Mouse (Mus musculus): ENCODE measurements around the gene Fam160a1. TPM values are rescaled to one million over a fixed set of nuclear protein-coding genes. Genes with fewer than 3 reads are reported as not detected.
A peak's percentile ranks its signal among the peaks of the same experiment; 100 is the strongest.

Fam160a1 gene
- polyA plus RNA-seq, 1 experiment from 2014 or later: 0.60 TPM

DNA sequence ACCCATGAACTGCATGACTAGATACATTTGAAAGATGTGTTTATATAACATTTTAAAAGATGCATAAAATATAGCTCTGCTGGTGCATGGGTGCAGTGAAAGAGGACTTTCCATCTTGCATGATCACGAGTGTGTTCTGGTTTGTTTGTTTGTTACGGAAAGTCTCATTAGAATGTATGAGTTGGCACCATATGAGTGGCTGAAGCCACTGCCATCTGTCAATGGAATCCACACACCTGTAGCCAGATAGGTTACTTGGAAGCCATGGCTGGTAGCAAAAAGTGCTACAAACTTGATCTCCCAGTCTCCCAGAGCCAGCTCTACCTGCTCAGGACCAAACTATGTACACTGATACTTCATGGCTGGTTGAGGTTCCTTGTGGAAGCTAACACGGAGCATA, 161.6 kb downstream of the Fam160a1 start:
- Histone ChIP-seq H3K27me3 (replicated peaks; ENCODE audit: control insufficient read depth, insufficient read depth, low read length) (no peaks in the 10 kb centered on the region), H3K9me3 (ENCODE audit: control insufficient read depth, low read length) (no peaks in the 10 kb centered on the region), H3K27ac (ENCODE audit: low read depth, low read length) (no peak overlapping the region), H3K36me3 (ENCODE audit: control insufficient read depth, insufficient read depth, low read length) (no peaks in the 10 kb centered on the region), H3K4me3 (ENCODE audit: low read depth, low read length) (no peak overlapping the region), H3K4me1 (replicated peaks; ENCODE audit: control insufficient read depth, insufficient read depth, low read length) (peaks cover 8% of the 10 kb centered on the region; the same call in 1 of the 2 replicates), H3K4me2 (no peak overlapping the region), H3K9ac (ENCODE audit: low read depth, low read length) (no peak overlapping the region)
- DNase-seq (ENCODE audit: low spot score) (no peak), ATAC-seq (replicated peaks; ENCODE audit: low FRiP score) (no peak)
- WGBS: 92% methylated on average over 3 of the region's 3 CpGs

DNA sequence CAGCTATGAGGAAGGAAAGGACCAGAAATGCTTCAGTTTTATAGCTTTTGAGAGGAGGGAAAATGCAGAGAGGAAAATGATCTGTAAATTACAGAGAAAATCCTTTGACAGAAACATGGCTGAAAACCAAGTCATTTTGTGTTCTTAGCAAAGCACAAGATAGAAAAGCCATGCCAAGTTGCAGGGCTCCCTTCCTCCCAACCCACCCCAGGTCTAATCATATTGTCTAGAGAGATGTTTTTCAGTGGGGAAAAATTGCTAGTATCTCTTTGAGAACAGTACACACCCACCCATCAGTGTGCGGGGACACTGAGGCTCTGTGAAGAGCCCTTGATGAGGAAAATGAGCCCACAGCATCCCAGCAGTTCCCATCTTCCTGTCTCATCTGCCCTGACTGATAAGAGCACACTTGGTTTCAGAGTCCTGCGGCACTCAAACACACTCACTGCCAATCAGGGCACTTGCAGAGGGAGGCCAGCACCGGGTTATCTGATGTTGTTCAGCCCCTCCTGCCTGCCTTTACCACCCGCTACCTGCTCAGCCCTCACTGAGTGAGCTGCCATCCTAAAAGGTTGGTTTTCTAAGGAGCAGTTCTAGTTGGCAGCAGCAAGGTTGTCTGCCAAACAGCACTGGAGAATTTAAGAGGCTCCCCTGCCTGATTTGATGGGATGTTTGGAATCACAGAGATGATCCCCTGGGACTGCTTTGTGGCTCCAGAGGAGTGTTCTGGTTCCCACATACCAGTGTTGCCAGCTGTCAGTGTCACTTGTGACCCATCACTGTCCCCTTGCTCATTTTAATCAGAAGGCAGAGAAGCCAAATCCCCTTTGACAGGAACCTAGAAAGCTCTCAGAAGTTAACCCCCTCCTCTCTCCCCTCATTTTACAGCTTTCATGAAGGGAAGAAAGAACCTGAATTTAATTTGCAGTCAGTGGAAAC, 164.1 kb downstream of the Fam160a1 start:
- Histone ChIP-seq H3K36me3 (ENCODE audit: control insufficient read depth, insufficient read depth, low read length) (no peaks in the 10 kb centered on the region), H3K4me3 (ENCODE audit: low read depth, low read length) (no peak overlapping the region), H3K4me1 (replicated peaks; ENCODE audit: control insufficient read depth, insufficient read depth, low read length) (peaks cover 8% of the 10 kb centered on the region; the same call in 1 of the 2 replicates), H3K9me3 (ENCODE audit: control insufficient read depth, low read length) (no peaks in the 10 kb centered on the region), H3K27ac (ENCODE audit: low read depth, low read length) (no peak overlapping the region), H3K4me2 (no peak overlapping the region), H3K9ac (ENCODE audit: low read depth, low read length) (no peak overlapping the region), H3K27me3 (replicated peaks; ENCODE audit: control insufficient read depth, insufficient read depth, low read length) (no peaks in the 10 kb centered on the region)
- 37% methylated on average over 4 of the region's 4 CpGs for WGBS
- ATAC-seq (replicated peaks; ENCODE audit: low FRiP score) (peak; percentile 51; the same call in 1 of the 2 replicates), DNase-seq (ENCODE audit: low spot score) (no peak)

DNA sequence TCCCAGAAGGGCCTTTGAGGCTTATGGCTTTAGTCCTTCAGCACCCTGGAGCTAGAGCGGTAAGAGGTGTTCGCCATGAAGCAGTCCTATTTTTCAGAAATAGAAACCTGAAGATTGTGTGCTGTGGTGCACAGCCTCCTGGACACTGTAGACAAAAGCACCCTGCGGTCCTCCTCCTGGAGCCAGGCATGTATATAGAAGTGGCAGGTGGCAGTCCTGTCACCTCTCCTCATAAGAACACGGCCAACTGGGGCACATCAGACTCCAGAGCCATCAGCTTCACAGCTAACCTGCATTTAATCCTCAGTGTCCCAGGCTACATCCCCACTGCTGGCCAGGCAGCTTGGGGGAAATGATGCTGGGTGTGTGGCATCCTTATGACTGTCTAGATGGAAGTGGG, 167.9 kb downstream of the Fam160a1 start:
- Histone ChIP-seq H3K27me3 (replicated peaks; ENCODE audit: control insufficient read depth, insufficient read depth, low read length) (no peaks in the 10 kb centered on the region), H3K36me3 (ENCODE audit: control insufficient read depth, insufficient read depth, low read length) (no peaks in the 10 kb centered on the region), H3K9ac (ENCODE audit: low read depth, low read length) (no peak overlapping the region), H3K27ac (ENCODE audit: low read depth, low read length) (no peak overlapping the region), H3K4me1 (replicated peaks; ENCODE audit: control insufficient read depth, insufficient read depth, low read length) (peaks cover 8% of the 10 kb centered on the region; the same call in 1 of the 2 replicates), H3K9me3 (ENCODE audit: control insufficient read depth, low read length) (no peaks in the 10 kb centered on the region), H3K4me3 (ENCODE audit: low read depth, low read length) (no peak overlapping the region), H3K4me2 (no peak overlapping the region)
- DNase-seq (ENCODE audit: low spot score) (no peak), ATAC-seq (replicated peaks; ENCODE audit: low FRiP score) (no peak)
- WGBS: 89% methylated on average over 4 of the region's 4 CpGs

GRCm38 (mm10) chr3:85645517-85646004, 171.5 kb downstream of the Fam160a1 start:
- Histone ChIP-seq H3K36me3 (ENCODE audit: control insufficient read depth, insufficient read depth, low read length) (no peaks in the 10 kb centered on the region), H3K9ac (ENCODE audit: low read depth, low read length) (no peak overlapping the region), H3K27me3 (replicated peaks; ENCODE audit: control insufficient read depth, insufficient read depth, low read length) (no peaks in the 10 kb centered on the region), H3K9me3 (ENCODE audit: control insufficient read depth, low read length) (no peaks in the 10 kb centered on the region), H3K4me1 (replicated peaks; ENCODE audit: control insufficient read depth, insufficient read depth, low read length) (no peaks in the 10 kb centered on the region), H3K4me2 (no peak overlapping the region), H3K27ac (ENCODE audit: low read depth, low read length) (no peak overlapping the region), H3K4me3 (ENCODE audit: low read depth, low read length) (no peak overlapping the region)
- DNase-seq (ENCODE audit: low spot score): no peak
- 91% methylated on average over 7 of the region's 7 CpGs for WGBS
- ATAC-seq (replicated peaks; ENCODE audit: low FRiP score): no peak

GRCm38 (mm10) chr3:85644814-85645213, 172.3 kb downstream of the Fam160a1 start:
- Histone ChIP-seq H3K4me2 (no peak overlapping the region), H3K9me3 (ENCODE audit: control insufficient read depth, low read length) (no peaks in the 10 kb centered on the region), H3K27me3 (replicated peaks; ENCODE audit: control insufficient read depth, insufficient read depth, low read length) (no peaks in the 10 kb centered on the region), H3K4me3 (ENCODE audit: low read depth, low read length) (no peak overlapping the region), H3K9ac (ENCODE audit: low read depth, low read length) (no peak overlapping the region), H3K36me3 (ENCODE audit: control insufficient read depth, insufficient read depth, low read length) (no peaks in the 10 kb centered on the region), H3K4me1 (replicated peaks; ENCODE audit: control insufficient read depth, insufficient read depth, low read length) (no peaks in the 10 kb centered on the region), H3K27ac (ENCODE audit: low read depth, low read length) (no peak overlapping the region)
- DNase-seq (ENCODE audit: low spot score) (no peak), ATAC-seq (replicated peaks; ENCODE audit: low FRiP score) (no peak)
- 89% methylated on average over 3 of the region's 3 CpGs for WGBS

GRCm38 (mm10) chr3:85641751-85642150, 175.3 kb downstream of the Fam160a1 start:
- H3K9me3 ChIP-seq (ENCODE audit: control insufficient read depth, low read length): no peaks in the 10 kb centered on the region
- DNase-seq (ENCODE audit: low spot score) (no peak), ATAC-seq (replicated peaks; ENCODE audit: low FRiP score) (no peak)
- no peaks in the 10 kb centered on the region for H3K27me3 ChIP-seq (replicated peaks; ENCODE audit: control insufficient read depth, insufficient read depth, low read length)
- no peak overlapping the region for H3K9ac ChIP-seq (ENCODE audit: low read depth, low read length)
- 79% methylated on average over 3 of the region's 3 CpGs for WGBS
- H3K36me3 ChIP-seq (ENCODE audit: control insufficient read depth, insufficient read depth, low read length): no peaks in the 10 kb centered on the region
- H3K4me3 ChIP-seq (ENCODE audit: low read depth, low read length): no peak overlapping the region
- no peak overlapping the region for H3K4me2 ChIP-seq
- H3K4me1 ChIP-seq (replicated peaks; ENCODE audit: control insufficient read depth, insufficient read depth, low read length): no peaks in the 10 kb centered on the region
- H3K27ac ChIP-seq (ENCODE audit: low read depth, low read length): no peak overlapping the region

DNA sequence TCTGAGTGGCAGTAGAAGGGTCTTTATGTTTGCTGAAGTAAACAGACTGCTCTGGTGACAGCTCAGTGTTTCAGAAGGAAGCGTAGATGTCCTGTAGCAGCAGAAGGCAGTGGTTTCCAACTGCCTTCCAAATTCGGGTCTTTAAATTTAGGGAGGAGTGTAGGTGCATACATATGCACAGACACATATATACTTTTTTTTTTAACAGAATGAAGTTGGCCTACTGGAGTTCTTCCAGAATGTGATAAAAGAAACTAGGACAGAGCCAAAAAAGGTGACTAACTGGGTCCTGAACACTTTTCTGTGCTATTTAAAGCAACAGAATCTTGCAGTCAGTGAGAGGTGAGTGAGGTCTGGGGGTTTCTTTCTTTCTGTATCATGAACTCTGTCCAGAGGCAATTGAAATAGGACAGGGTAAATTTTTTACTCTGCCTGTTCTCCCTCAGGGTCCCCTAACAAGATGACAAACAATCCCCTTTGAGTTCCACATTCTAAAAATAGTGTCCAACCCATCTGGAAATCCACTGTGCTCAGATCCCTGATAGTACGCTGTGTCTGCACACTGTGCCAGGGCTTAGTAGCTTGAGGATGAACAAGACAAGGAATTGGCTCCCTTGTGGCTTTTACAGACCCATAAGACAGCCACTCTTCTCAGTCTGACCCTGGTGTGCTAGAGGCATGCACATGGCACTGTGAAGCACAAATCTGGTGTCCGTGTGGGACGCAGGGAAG, 180.2 kb downstream of the Fam160a1 start:
- 89% methylated on average over 5 of the region's 5 CpGs for WGBS
- Histone ChIP-seq H3K27ac (ENCODE audit: low read depth, low read length) (no peak overlapping the region), H3K27me3 (replicated peaks; ENCODE audit: control insufficient read depth, insufficient read depth, low read length) (no peaks in the 10 kb centered on the region), H3K9ac (ENCODE audit: low read depth, low read length) (no peak overlapping the region), H3K4me3 (ENCODE audit: low read depth, low read length) (no peak overlapping the region), H3K4me2 (no peak overlapping the region), H3K4me1 (replicated peaks; ENCODE audit: control insufficient read depth, insufficient read depth, low read length) (no peaks in the 10 kb centered on the region), H3K36me3 (ENCODE audit: control insufficient read depth, insufficient read depth, low read length) (no peaks in the 10 kb centered on the region), H3K9me3 (ENCODE audit: control insufficient read depth, low read length) (no peaks in the 10 kb centered on the region)
- ATAC-seq (replicated peaks; ENCODE audit: low FRiP score) (no peak), DNase-seq (ENCODE audit: low spot score) (no peak)

DNA sequence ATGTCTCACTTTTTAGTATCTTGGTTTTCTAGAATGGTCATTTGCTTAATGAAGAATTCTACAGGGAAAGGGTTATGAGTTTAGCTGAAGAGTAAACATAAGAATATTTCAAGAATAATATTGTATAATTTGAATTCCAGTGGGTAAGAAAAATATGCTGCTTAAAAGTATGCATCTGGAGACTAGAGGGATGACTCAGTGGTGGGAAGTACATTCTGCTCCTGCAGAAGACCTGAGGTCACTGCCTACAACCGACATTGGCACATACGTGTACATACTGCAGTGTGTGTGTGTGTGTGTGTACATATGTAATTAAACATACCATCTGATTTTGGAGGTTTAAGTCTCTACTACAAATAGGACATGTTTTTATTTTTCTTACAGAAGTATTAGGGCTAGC, 181.5 kb downstream of the Fam160a1 start:
- H3K9ac ChIP-seq (ENCODE audit: low read depth, low read length): no peak overlapping the region
- ATAC-seq (replicated peaks; ENCODE audit: low FRiP score): no peak
- no peak overlapping the region for H3K27ac ChIP-seq (ENCODE audit: low read depth, low read length)
- H3K9me3 ChIP-seq (ENCODE audit: control insufficient read depth, low read length): no peaks in the 10 kb centered on the region
- H3K4me1 ChIP-seq (replicated peaks; ENCODE audit: control insufficient read depth, insufficient read depth, low read length): no peaks in the 10 kb centered on the region
- DNase-seq (ENCODE audit: low spot score): no peak
- H3K27me3 ChIP-seq (replicated peaks; ENCODE audit: control insufficient read depth, insufficient read depth, low read length): no peaks in the 10 kb centered on the region
- H3K4me3 ChIP-seq (ENCODE audit: low read depth, low read length): no peak overlapping the region
- no peak overlapping the region for H3K4me2 ChIP-seq
- WGBS: 90% methylated on average over 2 of the region's 2 CpGs
- H3K36me3 ChIP-seq (ENCODE audit: control insufficient read depth, insufficient read depth, low read length): no peaks in the 10 kb centered on the region

Data from liver, embryonic 11.5 days (tissue).